ENCODE assay signal across 19 mouse cellular contexts in genomic region chr7:132738844-132739243, GRCm38 (mm10).
DNase-seq lines count a peak whose midpoint lies in the region; ATAC-seq and TF ChIP-seq lines count a peak whose summit lies in the region.
"Had no signal": no experiment of that assay in that cellular context is flagged by ENCODE, and none has a peak within 500 bp of the region (broad histone marks: within the 10 kb centered on the region; RNA-seq: fewer than 3 reads in every experiment).

No protein-coding gene starts in this region.

- TF ChIP-seq EP300 in stomach, postnatal 0 days (optimal IDR thresholded peaks at IDR 0.05), result no peak

- H3K36me3 ChIP-seq in stomach, embryonic 15.5 days, result no peaks in the 10 kb centered on the region
- H3K36me3 ChIP-seq in stomach, postnatal 0 days (ENCODE audit: control insufficient read depth, insufficient read depth, low read length), result no peaks in the 10 kb centered on the region
- H3K36me3 ChIP-seq in liver, embryonic 11.5 days (ENCODE audit: control insufficient read depth, insufficient read depth, low read length), result no peaks in the 10 kb centered on the region

- H3K4me2 ChIP-seq in stomach, embryonic 15.5 days, result no peak overlapping the region
- H3K4me2 ChIP-seq in stomach, postnatal 0 days (replicated peaks; ENCODE audit: low read depth), result no peak overlapping the region
- H3K4me2 ChIP-seq in liver, embryonic 11.5 days, result peak overlapping the region; percentile 50
- H3K4me2 ChIP-seq: embryonic facial prominence, embryonic 13.5 days; forebrain, embryonic 12.5 days; lung, embryonic 14.5 days had no signal

- 87% methylated on average over 6 of the region's 6 CpGs for WGBS in stomach, embryonic 15.5 days
- WGBS in stomach, postnatal 0 days, result 90% methylated on average over 6 of the region's 6 CpGs
- whole genome bisulfite sequencing in liver, embryonic 11.5 days, result 72% methylated on average over 6 of the region's 6 CpGs

- no peak overlapping the region for H3K9ac ChIP-seq in stomach, embryonic 15.5 days
- H3K9ac ChIP-seq in stomach, postnatal 0 days (ENCODE audit: low read length), result no peak overlapping the region
- H3K9ac ChIP-seq in liver, embryonic 11.5 days (ENCODE audit: low read depth, low read length), result peak overlapping the region; percentile 47; the same call in 1 of the 2 replicates
- H3K9ac ChIP-seq: embryonic facial prominence, embryonic 13.5 days; forebrain, embryonic 12.5 days; lung, embryonic 14.5 days had no signal

- peak; percentile 71; the same call in 1 of the 2 replicates for ATAC-seq in stomach, embryonic 15.5 days (ENCODE audit: insufficient read depth, low FRiP score, low read depth)
- ATAC-seq in stomach, postnatal 0 days (ENCODE audit: low FRiP score, low TSS enrichment), result no peak
- ATAC-seq in liver, embryonic 11.5 days (replicated peaks; ENCODE audit: low FRiP score), result peak; percentile 79
- no peak for ATAC-seq in frontal cortex, adult (ENCODE audit: low TSS enrichment)
- ATAC-seq: hindbrain, postnatal 0 days had no signal

- H3K27ac ChIP-seq in stomach, embryonic 15.5 days, result no peak overlapping the region
- no peak overlapping the region for H3K27ac ChIP-seq in stomach, postnatal 0 days (replicated peaks)
- peak overlapping the region; percentile 75 for H3K27ac ChIP-seq in liver, embryonic 11.5 days (ENCODE audit: low read depth, low read length)
- H3K27ac ChIP-seq: embryonic facial prominence, embryonic 13.5 days; forebrain, embryonic 12.5 days; heart, adult 2 months; hindbrain, postnatal 0 days; limb, embryonic 10.5 days had no signal

- H3K4me3 ChIP-seq in stomach, embryonic 15.5 days (replicated peaks), result no peak overlapping the region
- H3K4me3 ChIP-seq in stomach, postnatal 0 days (ENCODE audit: low read depth, low read length), result no peak overlapping the region
- no peak overlapping the region for H3K4me3 ChIP-seq in liver, embryonic 11.5 days (ENCODE audit: low read depth, low read length)
- H3K4me3 ChIP-seq: embryonic facial prominence, embryonic 13.5 days; forebrain, embryonic 12.5 days; heart, adult 2 months; limb, embryonic 10.5 days had no signal

- no peak for DNase-seq in stomach, postnatal 0 days (ENCODE audit: low spot score)
- peak; percentile 83 for DNase-seq in cerebellum, adult 9-11 months
- DNase-seq in liver, embryonic 11.5 days (ENCODE audit: low spot score), result no peak
- DNase-seq in right cerebral cortex, postnatal 4 days, result no peak
- DNase-seq in adrenal gland, adult 18-20 months (ENCODE audit: low spot score in 2 of 2), result no peak
- DNase-seq in kidney, postnatal 14 days, result no peak
- DNase-seq: adrenal gland, postnatal 10 days; heart, postnatal 36 days; kidney, adult 2 months; kidney, postnatal 4 days; lung, embryonic 14.5 days; right cerebral cortex, postnatal 14 days had no signal

- no peaks in the 10 kb centered on the region for H3K9me3 ChIP-seq in stomach, embryonic 15.5 days
- no peaks in the 10 kb centered on the region for H3K9me3 ChIP-seq in stomach, postnatal 0 days (ENCODE audit: control insufficient read depth, low read length)
- no peaks in the 10 kb centered on the region for H3K9me3 ChIP-seq in liver, embryonic 11.5 days (ENCODE audit: control insufficient read depth, low read length)
- H3K9me3 ChIP-seq: embryonic facial prominence, embryonic 13.5 days; forebrain, embryonic 12.5 days; limb, embryonic 10.5 days had no signal

- no peak for TF ChIP-seq CTCF in stomach, postnatal 0 days (IDR thresholded peaks at IDR 0.05; ENCODE audit: low read depth)

- H3K27me3 ChIP-seq in stomach, embryonic 15.5 days (replicated peaks), result no peaks in the 10 kb centered on the region
- H3K27me3 ChIP-seq in stomach, postnatal 0 days (ENCODE audit: control insufficient read depth, insufficient read depth, low read length), result no peaks in the 10 kb centered on the region
- no peaks in the 10 kb centered on the region for H3K27me3 ChIP-seq in liver, embryonic 11.5 days (replicated peaks; ENCODE audit: control insufficient read depth, insufficient read depth, low read length)
- H3K27me3 ChIP-seq: embryonic facial prominence, embryonic 13.5 days; forebrain, embryonic 12.5 days had no signal

- peaks cover 17% of the 10 kb centered on the region for H3K4me1 ChIP-seq in stomach, embryonic 15.5 days
- peaks cover 8% of the 10 kb centered on the region for H3K4me1 ChIP-seq in stomach, postnatal 0 days (replicated peaks; ENCODE audit: control insufficient read depth, insufficient read depth)
- peaks cover 53% of the 10 kb centered on the region for H3K4me1 ChIP-seq in liver, embryonic 11.5 days (replicated peaks; ENCODE audit: control insufficient read depth, insufficient read depth, low read length)

Comparison
In these comparisons a context has a peak if more than half of its experiments do, and no peak if none do; other contexts are left out.
1. ATAC-seq: peak in stomach, embryonic 15.5 days (single experiment) and liver, embryonic 11.5 days (single experiment); none in stomach, postnatal 0 days (single experiment) and frontal cortex, adult (single experiment).